Mouse (Mus musculus) testis, adult 2 months (tissue): ENCODE data around the gene Ablim1.

Source experiments
- CTCF ChIP-seq: fragments of 200-500 bp; IDR thresholded peaks from 2 replicates; pipeline ENCODE4 v1.5.1; 2012; ENCODE audit warnings: low read depth, mild to moderate bottlenecking, inconsistent platforms, low read length, moderate library complexity; ENCODE audit not compliant: control insufficient read depth, insufficient read depth, insufficient replicate concordance
- POLR2A ChIP-seq: fragments of 200-500 bp; IDR thresholded peaks from 2 replicates; pipeline ENCODE4 v1.6.1; 2012; ENCODE audit warnings: low read depth, mild to moderate bottlenecking, inconsistent platforms, low read length, moderate library complexity; ENCODE audit not compliant: control insufficient read depth

DNA sequence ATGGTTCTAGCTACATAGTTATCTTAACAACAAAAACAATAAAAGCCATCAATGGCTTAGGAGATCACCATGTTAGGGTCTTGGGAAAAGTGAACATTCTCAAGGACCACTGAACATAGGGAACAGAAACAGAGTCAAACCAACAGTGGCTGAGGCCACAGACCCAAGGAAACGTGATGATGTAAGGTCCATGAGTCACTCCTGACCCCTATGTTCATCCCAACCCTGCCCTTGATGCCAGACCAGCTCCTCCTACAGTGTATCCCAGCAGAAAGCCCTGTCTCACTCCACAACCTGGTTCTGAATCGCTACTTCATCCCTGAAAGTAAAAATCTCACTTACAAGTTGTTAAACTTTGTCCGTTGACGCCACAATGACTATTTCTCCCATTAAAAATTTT is 86.1 kb downstream of the Ablim1 start:
- TF ChIP-seq POLR2A (no peak), CTCF (no peak)
